Mouse (Mus musculus) liver, embryonic 12.5 days (tissue): Measurements from ENCODE around the gene D13Ertd608e. TPM values are rescaled to one million over a fixed set of nuclear protein-coding genes. Genes with fewer than 3 reads are reported as not detected.
"Not testable (repeated sequence)": the region's sequence is repeated elsewhere in the genome, so short reads cannot be mapped to it uniquely, and the experiment has no call there.

Experiments
- ATAC-seq: fragments of 200-750 bp; cut with Nextera tagmentation; 2 replicates; pipeline ENCODE4 v1.8.0; 2017; ENCODE audit warnings: moderate number of reproducible peaks, mild to moderate bottlenecking, moderate library complexity
- H3K27ac ChIP-seq: fragments of 300-500 bp; sonication (generic); 2 replicates; pipeline ENCODE4 v1.5.1; 2016; ENCODE audit warnings: mild to moderate bottlenecking
- H3K27me3 ChIP-seq: fragments of 300-500 bp; sonication (generic); replicated peaks from 2 replicates; pipeline ENCODE4 v1.6.1; 2016; ENCODE audit warnings: mild to moderate bottlenecking, moderate library complexity
- H3K36me3 ChIP-seq: fragments of 300-500 bp; sonication (generic); 2 replicates; pipeline ENCODE4 v1.6.1; 2016; ENCODE audit warnings: mild to moderate bottlenecking, moderate library complexity
- H3K4me1 ChIP-seq: fragments of 300-500 bp; sonication (generic); 2 replicates; pipeline ENCODE4 v1.6.1; 2016
- H3K4me2 ChIP-seq: fragments of 300-500 bp; sonication (generic); 2 replicates; pipeline ENCODE4 v1.6.1; 2016; ENCODE audit warnings: mild to moderate bottlenecking, moderate library complexity
- H3K4me3 ChIP-seq: fragments of 300-500 bp; sonication (generic); 2 replicates; pipeline ENCODE4 v1.5.1; 2016; ENCODE audit warnings: mild to moderate bottlenecking, moderate library complexity
- H3K9ac ChIP-seq: fragments of 300-500 bp; sonication (generic); 2 replicates; pipeline ENCODE4 v1.6.1; 2016; ENCODE audit warnings: mild to moderate bottlenecking, moderate library complexity
- H3K9me3 ChIP-seq: fragments of 300-500 bp; sonication (generic); replicated peaks from 2 replicates; pipeline ENCODE4 v1.6.1; 2016; ENCODE audit warnings: mild to moderate bottlenecking, moderate library complexity
- WGBS: fragments of 180-500 bp; shearing (Covaris S2); methylation state at CpG from one replicate; pipeline ENCODE4 v1.1.7; 2016; ENCODE audit not compliant: insufficient replicate concordance; 5-methylcytosine and 5-hydroxymethylcytosine counted together
- polyA plus RNA-seq: library from polyadenylated mRNA; unstranded; fragments of >200 nt; fragmentation: Nextera tagmentation; extraction: Ambion mirVana; gene quantifications from 2 replicates; pipeline ENCODE4 v1.2.1, GENCODE M21; 2016

D13Ertd608e gene
- polyA plus RNA-seq, 1 experiment from 2014 or later, result not detected

DNA sequence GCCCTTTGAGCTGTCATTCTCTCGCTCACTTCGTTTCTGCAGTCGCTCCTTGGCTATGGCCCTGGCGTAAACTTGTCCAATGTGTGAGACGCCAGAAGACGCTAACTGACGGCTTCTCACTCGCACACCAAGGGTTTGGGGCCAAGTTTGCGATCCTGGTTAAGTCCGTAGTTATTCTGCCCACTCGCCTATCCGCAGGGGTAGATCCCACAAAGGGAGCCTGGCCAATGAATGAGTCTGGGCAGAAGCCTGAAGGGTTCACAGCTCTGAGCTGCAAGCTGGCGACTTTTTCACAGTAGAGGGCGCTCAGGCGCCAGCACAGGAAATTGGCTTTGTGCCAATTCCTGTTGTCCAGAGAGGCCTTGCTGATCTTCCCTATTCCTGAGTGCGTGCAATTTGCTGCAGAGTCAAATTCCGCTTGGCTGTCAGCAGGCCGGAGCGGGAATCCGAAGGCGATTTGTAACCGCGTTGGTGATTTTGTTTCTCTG is 562 bp downstream of the D13Ertd608e start:
- peaks cover 20% of the 10 kb centered on the region for H3K27me3 ChIP-seq
- not testable (repeated sequence) for H3K4me1 ChIP-seq, H3K36me3 ChIP-seq, H3K27ac ChIP-seq, H3K9ac ChIP-seq, H3K9me3 ChIP-seq, H3K4me3 ChIP-seq
- ATAC-seq, result peak; percentile 57
- peak overlapping the region; percentile 41 for H3K4me2 ChIP-seq
- WGBS, result 8% methylated on average over 23 of the region's 23 CpGs

- not testable (repeated sequence) for ATAC-seq, H3K9ac ChIP-seq
Measured at GRCm38 (mm10) chr13:119837719-119838337, 2.0 kb downstream of the D13Ertd608e start.

GRCm38 (mm10) chr13:119839982-119840381 is 4.2 kb downstream of the D13Ertd608e start:
- ATAC-seq, result not testable (repeated sequence)
- peaks cover 20% of the 10 kb centered on the region for H3K27me3 ChIP-seq

More at GRCm38 (mm10) chr13:119837719-119838337, 2.0 kb downstream of the D13Ertd608e start:
- WGBS, result 7% methylated on average over 14 of the region's 23 CpGs
- H3K4me1 ChIP-seq, H3K9me3 ChIP-seq, H3K4me3 ChIP-seq, H3K36me3 ChIP-seq, H3K4me2 ChIP-seq, H3K27ac ChIP-seq: not testable (repeated sequence)
- peaks cover 20% of the 10 kb centered on the region for H3K27me3 ChIP-seq

GRCm38 (mm10) chr13:119862399-119862798 is 26.6 kb downstream of the D13Ertd608e start:
- H3K4me1 ChIP-seq, ATAC-seq, H3K4me2 ChIP-seq, H3K36me3 ChIP-seq, H3K27ac ChIP-seq, H3K9ac ChIP-seq, H3K9me3 ChIP-seq, H3K27me3 ChIP-seq, H3K4me3 ChIP-seq: not testable (repeated sequence)
- WGBS, result no CpG with 5 or more reads among the region's 6 CpGs

More at GRCm38 (mm10) chr13:119839982-119840381, 4.2 kb downstream of the D13Ertd608e start:
- H3K27ac ChIP-seq, H3K4me1 ChIP-seq, H3K9ac ChIP-seq, H3K4me2 ChIP-seq, H3K36me3 ChIP-seq, H3K9me3 ChIP-seq, H3K4me3 ChIP-seq: not testable (repeated sequence)
- 23% methylated on average over 6 of the region's 6 CpGs for WGBS

DNA sequence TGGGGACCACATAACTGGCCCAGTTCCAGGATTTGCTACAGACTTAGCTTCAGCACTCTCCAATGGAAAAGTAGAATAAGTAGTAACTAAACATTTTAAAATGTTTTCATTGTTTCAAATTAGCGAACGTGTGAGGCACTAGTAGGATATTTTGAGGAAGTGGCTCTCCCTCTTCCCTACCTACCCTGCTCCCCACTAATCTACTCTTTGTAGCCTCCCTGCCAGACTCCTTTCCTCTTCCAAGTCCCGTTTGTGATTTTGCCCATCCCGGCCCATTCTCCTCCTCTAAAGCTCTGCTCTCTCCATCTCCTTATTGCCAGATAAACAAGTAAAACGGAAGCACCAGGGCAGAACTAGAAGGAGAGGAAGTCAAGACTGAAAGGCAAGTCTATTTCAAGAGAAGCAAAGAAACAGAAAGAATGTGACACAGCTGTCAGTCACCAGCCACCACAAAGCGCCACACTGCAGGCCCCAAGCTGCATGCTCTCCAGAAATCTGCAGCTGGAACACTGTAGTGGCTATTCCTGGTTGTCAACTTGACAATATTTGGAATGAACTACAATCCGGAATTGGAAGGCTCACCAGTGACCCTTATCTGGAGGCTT is 28.7 kb downstream of the D13Ertd608e start:
- not testable (repeated sequence) for H3K27me3 ChIP-seq, H3K4me1 ChIP-seq, H3K9ac ChIP-seq, H3K4me3 ChIP-seq, H3K27ac ChIP-seq, ATAC-seq, H3K36me3 ChIP-seq, H3K4me2 ChIP-seq, H3K9me3 ChIP-seq
- WGBS, result 55% methylated on average over 6 of the region's 7 CpGs

DNA sequence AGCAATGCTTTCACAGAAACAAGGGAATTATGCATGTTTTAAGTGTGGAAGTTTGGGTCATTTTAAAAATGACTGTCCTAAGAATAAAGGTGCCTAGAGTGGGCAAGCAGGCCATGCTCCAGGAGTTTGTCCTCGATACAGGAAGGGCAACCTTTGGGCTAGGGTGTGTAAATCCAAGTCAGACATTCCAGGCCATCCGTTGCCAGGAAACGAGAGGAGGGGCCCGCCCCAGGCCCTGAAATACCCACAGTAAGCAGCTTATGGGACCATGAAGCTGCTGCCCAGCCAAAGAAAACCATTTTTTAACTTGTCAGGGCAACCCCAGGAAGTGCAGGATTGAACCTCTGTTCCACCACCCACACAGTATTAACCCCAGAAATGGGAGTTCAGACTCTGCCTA is 51.1 kb downstream of the D13Ertd608e start:
- H3K27me3 ChIP-seq, result not testable (repeated sequence)
- 41% methylated on average over 4 of the region's 4 CpGs for WGBS

DNA sequence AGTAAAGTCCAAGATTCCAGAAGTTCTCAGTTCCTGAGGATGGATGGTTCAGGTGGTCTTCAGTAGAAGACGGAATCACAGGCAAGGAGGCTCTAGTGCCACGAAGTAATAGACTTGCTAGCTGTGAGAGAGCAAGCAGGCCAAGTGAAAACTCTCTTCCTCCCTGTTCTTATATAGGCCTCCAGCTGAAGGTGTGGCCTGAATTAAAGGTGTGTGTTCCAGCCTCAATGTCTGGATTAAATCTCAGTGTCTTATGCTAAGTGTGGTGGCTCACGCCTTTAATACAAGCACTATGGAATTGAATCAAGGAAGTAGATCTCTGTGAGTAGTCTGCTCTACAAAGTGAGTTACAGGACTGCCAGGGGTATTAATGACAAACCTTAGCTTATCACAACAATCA is 58.9 kb downstream of the D13Ertd608e start, which contains the start of gene Tcstv1:
Gene Tcstv1 (minus strand): TSS at position 101 of the 400 bp plus-strand sequence.
- H3K9ac ChIP-seq, H3K27ac ChIP-seq, H3K4me1 ChIP-seq, H3K27me3 ChIP-seq, ATAC-seq, H3K4me2 ChIP-seq, H3K4me3 ChIP-seq, H3K9me3 ChIP-seq, H3K36me3 ChIP-seq: not testable (repeated sequence)
- WGBS, result 46% methylated on average over 3 of the region's 3 CpGs

More for the DNA sequence above, 51.1 kb downstream of the D13Ertd608e start:
- not testable (repeated sequence) for H3K36me3 ChIP-seq, H3K4me1 ChIP-seq, H3K9ac ChIP-seq, H3K9me3 ChIP-seq, H3K27ac ChIP-seq, ATAC-seq, H3K4me3 ChIP-seq, H3K4me2 ChIP-seq

Other genes with a start within 250 kb of the D13Ertd608e start
- gene Ccl28, start 212.2 kb upstream of the D13Ertd608e start, polyA plus RNA-seq, result not detected in 2 replicates
- gene Hmgcs1, start 145.6 kb upstream of the D13Ertd608e start, polyA plus RNA-seq, result 105 and 111 TPM in 2 replicates
- gene Nim1k, start 80.1 kb upstream of the D13Ertd608e start, polyA plus RNA-seq, result 0.07 and 0.23 TPM in 2 replicates
- gene Zfp131, start 45.1 kb upstream of the D13Ertd608e start, polyA plus RNA-seq, result 25.5 and 28.4 TPM in 2 replicates
- not detected in 2 replicates for gene AF067063, start 5.8 kb upstream of the D13Ertd608e start, polyA plus RNA-seq
- gene Tcstv1, start 58.8 kb downstream of the D13Ertd608e start, polyA plus RNA-seq, result not detected in 2 replicates
- gene Gm21761, start 93.3 kb downstream of the D13Ertd608e start, polyA plus RNA-seq, result not detected in 2 replicates
- gene B020031M17Rik, start 114.8 kb downstream of the D13Ertd608e start, polyA plus RNA-seq, result not detected in 2 replicates
- gene Gm36079, start 191.0 kb downstream of the D13Ertd608e start, polyA plus RNA-seq, result not detected in 2 replicates
- gene Gm21188, start 216.2 kb downstream of the D13Ertd608e start, polyA plus RNA-seq, result not detected in 2 replicates